Mouse (Mus musculus) adrenal gland (tissue): Measurements from ENCODE around the gene Ndufaf8.

Source experiments
- intact Hi-C: fragments of 180-260 bp; cut with DNase I; formaldehyde crosslinking; loops from one replicate; pipeline ENCODE4 v1.15.1; 2025
- long read RNA-seq, 2 experiments: library from polyadenylated mRNA; unstranded; transcript quantifications; one replicate each; pipeline ENCODE4 v2.0.0; 2020; ENCODE audit warnings: borderline replicate concordance in 1 of 2; ENCODE audit not compliant: insufficient replicate concordance in 1 of 2

The Ndufaf8 gene
- long read RNA-seq, experiment 1, transcript Ndufaf8-203 (2 exons, 401 nt), result minor isoform, 6 of 58 reads
- long read RNA-seq, experiment 1, transcript Ndufaf8-201 (3 exons, 781 nt), result major isoform, 50 of 58 reads
- long read RNA-seq, experiment 1, partial matches to known transcripts, result 0 of 58 reads
- long read RNA-seq, experiment 1, other reads (novel, unspliced or antisense), result 1 of 58 reads
- long read RNA-seq, experiment 2, transcript Ndufaf8-201 (3 exons, 781 nt), result major isoform, 38 of 54 reads
- long read RNA-seq, experiment 2, transcript Ndufaf8-203 (2 exons, 401 nt), result minor isoform, 14 of 54 reads
- long read RNA-seq, experiment 2, partial matches to known transcripts, result 1 of 54 reads
- long read RNA-seq, experiment 2, other reads (novel, unspliced or antisense), result 1 of 54 reads

- intact Hi-C loops, result loop anchor here (10.0 kb wide), 1 partner anchor 154 kb away; the partner anchor contains the start of gene Baiap2
Observed at GRCm38 (mm10) chr11:120098588-120099511, at the start of gene Ndufaf8, which contains the start of gene Tepsin. Gene Ndufaf8, plus strand, starts transcription at chr11:120098928. Gene Tepsin, minus strand, starts transcription at chr11:120098731.

- intact Hi-C loops, result no loop called here
Observed at GRCm38 (mm10) chr11:120049067-120049466, 49.7 kb upstream of the Ndufaf8 start.

GRCm38 (mm10) chr11:120051124-120051811 lies 47.5 kb upstream of the Ndufaf8 start:
- intact Hi-C loops, result no loop called here

- intact Hi-C loops, result no loop called here
Observed at GRCm38 (mm10) chr11:120052274-120052673, 46.5 kb upstream of the Ndufaf8 start.

GRCm38 (mm10) chr11:120053846-120054245 lies 44.9 kb upstream of the Ndufaf8 start:
- intact Hi-C loops, result no loop called here

- intact Hi-C loops, result no loop called here
Observed at GRCm38 (mm10) chr11:120055953-120056732, 42.6 kb upstream of the Ndufaf8 start.

GRCm38 (mm10) chr11:120060634-120061033 lies 38.1 kb upstream of the Ndufaf8 start:
- intact Hi-C loops, result no loop called here

- intact Hi-C loops, result no loop called here
Observed at GRCm38 (mm10) chr11:120063326-120063725, 35.4 kb upstream of the Ndufaf8 start.

- intact Hi-C loops, result no loop called here
Observed at GRCm38 (mm10) chr11:120064006-120064667, 34.6 kb upstream of the Ndufaf8 start.

- intact Hi-C loops, result no loop called here
Observed at GRCm38 (mm10) chr11:120064668-120065040, 34.1 kb upstream of the Ndufaf8 start.

- intact Hi-C loops, result no loop called here
Observed at GRCm38 (mm10) chr11:120065291-120065690, 33.4 kb upstream of the Ndufaf8 start.

- intact Hi-C loops, result no loop called here
Observed at GRCm38 (mm10) chr11:120067834-120068233, 30.9 kb upstream of the Ndufaf8 start.

GRCm38 (mm10) chr11:120069261-120069660 lies 29.5 kb upstream of the Ndufaf8 start:
- intact Hi-C loops, result no loop called here

- intact Hi-C loops, result no loop called here
Observed at GRCm38 (mm10) chr11:120070286-120070930, 28.3 kb upstream of the Ndufaf8 start.

GRCm38 (mm10) chr11:120071065-120071464 lies 27.7 kb upstream of the Ndufaf8 start:
- intact Hi-C loops, result no loop called here

GRCm38 (mm10) chr11:120071731-120072320 lies 26.9 kb upstream of the Ndufaf8 start:
- intact Hi-C loops, result no loop called here

GRCm38 (mm10) chr11:120072986-120073647 lies 25.6 kb upstream of the Ndufaf8 start:
- intact Hi-C loops, result no loop called here

GRCm38 (mm10) chr11:120076191-120076590 lies 22.5 kb upstream of the Ndufaf8 start:
- intact Hi-C loops, result no loop called here

GRCm38 (mm10) chr11:120080282-120080681 lies 18.4 kb upstream of the Ndufaf8 start:
- intact Hi-C loops, result no loop called here
